Mouse (Mus musculus): Measurements from ENCODE around the gene Vav3.

Vav3 gene

DNA sequence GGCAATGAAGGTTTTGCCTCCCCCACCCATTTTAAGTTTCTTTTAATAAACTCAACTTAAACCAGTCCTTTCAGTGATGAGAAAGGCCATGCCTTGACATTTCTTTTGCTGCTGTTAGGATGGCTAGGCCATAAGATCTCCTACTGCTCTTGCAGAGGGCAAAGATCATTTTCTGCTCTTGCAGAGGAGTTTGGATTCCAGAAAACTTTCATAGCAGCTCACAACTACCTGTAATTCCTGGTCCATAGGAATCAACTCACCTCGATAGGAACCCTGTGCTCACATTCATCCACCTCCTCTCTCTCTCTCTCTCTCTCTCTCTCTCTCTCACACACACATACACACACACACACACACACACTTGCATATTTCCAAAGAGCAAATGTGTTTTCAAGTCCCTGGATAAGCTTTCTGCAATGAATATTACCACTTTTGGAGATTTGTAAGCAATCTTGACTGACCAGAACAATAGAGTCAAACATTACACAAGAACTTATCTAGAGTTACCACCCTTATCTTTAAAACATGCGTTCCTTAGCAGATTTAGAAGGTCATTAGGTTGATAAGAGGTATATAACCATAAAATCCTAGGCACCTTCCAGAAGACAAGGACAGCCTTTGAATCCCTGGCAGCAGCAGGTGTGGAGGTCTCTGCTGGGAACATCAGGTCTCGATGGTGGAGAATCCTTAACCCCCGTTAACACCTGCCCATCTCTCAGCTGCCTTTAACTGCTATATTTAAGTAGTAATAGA lies 260.4 kb downstream of the Vav3 start:
- DNase-seq = no peak

DNA sequence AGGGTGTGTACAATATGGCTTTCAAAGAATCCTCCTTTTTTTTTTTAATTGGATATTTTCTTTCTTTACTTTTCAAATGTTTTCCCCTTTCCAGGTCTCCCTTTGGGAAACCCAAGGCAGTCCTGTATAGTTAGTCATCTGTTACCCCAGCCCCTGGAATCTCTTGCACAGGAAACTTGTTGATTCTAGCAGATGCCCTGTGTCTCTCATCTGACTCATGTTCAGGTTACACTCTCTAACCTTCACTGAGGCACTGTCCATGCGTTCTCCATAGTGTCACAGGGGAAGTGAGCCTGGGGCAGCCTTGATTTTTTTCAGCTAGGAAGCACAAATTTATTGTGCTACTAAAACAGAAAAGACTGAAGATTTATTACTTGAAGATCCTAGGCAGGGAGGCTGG lies 262.3 kb downstream of the Vav3 start:
- no peak for DNase-seq

DNA sequence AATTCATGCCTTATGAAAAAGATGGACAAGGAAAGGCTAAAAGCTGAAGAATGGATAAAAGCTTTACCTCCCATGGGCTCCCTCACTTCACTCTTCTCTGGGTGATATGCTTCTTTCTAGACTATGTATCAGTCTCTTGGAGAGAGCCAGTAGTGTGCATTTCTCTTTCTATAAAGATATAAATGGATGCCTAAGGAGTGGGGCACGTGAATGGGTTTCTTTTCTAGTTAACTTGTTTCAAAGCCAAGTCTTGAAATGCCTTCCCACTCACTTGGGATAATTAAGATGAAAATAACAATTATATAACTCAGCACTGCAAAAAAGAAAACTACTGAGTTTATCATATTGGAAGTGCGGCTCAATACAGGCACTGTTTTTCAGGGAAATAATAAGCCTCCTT lies 265.7 kb downstream of the Vav3 start:
- DNase-seq = no peak

DNA sequence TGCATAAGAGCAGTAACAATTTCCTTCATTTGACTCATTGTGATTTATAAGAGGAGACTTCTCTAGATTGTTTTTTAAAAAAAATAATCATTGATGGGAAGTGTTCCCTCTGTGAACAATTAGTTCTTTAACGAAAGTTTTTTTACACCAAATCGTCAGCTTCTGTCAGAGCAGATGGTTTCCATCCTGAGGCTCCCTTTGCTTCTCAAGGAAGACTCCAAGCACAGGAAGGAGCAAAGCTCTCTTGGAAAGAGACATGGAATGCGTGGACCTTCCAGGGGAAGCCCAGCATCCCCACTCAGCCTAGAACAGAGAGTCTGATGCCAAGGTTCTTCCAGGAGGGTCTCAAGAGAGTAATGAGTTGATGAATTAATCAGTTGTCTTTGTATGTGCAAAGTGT lies 281.3 kb downstream of the Vav3 start:
- no peak for DNase-seq

DNA sequence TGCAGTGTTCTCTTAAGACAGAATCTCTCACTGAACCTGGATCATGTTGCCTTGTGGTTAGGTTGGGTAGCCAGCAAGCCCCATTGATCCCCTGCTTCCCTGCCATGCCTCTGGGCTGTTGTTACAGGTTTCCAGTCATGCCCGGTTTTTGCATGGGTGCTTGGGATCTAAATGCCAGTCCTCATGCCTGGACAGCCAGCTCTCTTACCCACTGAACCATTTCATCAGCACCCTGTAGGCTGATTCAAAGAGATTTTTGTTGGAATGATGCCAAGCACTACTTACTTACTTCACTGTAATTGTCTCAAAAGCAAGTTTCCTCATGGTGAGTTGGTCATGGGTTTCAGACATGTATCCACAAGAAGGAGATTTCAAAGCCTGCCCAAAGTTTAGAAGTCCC lies 281.9 kb downstream of the Vav3 start:
- DNase-seq = peak; percentile 39 to 77

DNA sequence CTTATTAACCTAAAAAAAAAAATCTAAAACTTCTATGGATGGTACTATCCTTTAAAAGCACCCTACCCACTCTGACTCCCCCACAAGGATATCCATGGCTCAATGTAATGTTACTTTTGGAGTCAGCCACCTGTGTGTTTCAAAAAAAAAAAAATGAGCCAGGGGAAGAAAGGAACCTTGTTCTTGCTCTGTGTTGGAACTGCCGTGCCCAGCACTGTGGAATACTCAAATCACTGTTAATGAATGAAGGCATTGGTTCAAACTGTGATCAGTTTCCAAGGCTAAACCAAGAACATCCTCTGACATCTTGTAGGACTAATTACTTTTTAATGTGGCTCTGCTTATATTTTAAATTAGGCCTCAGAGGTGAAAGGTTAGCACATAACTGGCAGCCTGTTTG lies 282.4 kb downstream of the Vav3 start:
- DNase-seq = no peak

DNA sequence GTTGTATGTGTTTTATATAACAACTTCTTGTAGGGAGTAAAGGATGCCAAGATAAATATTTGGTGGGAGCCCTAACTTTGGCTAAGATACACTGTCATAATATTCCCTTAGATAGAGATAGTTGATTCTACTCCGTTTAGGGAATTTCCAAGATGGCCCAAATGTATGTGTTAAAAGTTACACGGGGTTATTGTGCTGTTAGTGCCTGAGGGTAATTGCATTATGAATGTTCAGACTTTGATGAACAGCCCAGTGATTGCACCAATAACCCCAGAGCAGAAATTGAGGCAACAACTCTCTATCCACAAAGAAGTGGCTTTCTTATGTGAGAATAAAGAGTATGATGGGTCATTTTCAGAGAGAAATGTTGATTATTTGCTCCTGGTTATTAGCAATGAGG lies 283.3 kb downstream of the Vav3 start:
- DNase-seq = no peak

DNA sequence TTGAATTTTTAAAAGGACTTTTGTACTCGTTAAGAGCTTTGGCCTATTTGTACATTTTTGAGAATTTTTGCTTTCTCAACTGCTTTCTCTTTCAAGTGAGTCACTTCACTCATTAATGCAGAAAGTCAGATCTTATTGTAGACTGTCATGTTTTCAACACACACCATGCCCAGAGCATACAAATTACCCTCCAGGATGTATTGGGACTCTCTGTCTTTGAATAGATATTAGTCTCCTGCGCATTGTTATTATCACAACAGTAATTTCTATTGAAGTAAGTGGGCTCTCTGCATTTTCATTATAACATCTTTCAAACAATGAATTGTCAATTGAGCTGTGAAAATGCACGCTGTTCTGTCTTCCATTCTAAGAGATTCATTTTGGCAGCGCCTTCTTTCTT lies 295.6 kb downstream of the Vav3 start:
- DNase-seq = no peak

DNA sequence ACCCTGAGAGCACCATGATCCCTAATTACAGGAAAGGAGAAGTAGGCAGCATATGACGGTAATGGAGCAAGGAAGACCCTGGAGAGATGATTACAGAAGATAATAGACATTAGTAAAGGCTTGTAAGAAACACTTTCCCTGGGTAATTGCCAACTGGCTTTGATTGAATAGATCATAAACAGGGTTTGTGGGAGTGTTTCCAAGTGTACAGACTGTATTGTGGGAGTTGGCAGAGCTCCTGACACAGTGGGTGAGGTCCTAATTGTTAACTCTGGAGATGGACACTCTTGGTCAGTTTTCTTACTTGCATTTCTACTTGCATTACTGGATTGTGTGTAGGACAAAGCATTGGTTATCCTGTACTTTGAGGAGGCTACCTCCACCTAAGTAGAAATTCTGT lies 298.9 kb downstream of the Vav3 start:
- DNase-seq = no peak

DNA sequence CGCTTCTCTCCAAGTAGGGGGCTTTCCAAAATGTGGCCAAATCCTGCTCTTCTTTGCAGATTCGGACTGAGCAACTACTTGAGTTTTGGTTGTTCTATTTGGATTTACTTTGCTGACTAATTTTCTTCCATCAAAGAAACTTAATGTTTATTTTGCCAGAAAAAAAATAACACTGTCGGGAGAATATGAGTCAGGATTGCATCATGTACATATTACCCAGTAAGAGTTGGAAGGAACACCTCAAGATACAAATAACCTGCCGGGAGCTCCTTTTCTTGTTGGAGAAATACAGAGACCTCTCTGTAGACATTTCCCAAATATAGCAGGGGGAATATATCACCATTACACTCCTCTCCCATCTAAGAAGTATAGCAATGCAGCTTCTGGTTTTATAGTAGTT lies 300.3 kb downstream of the Vav3 start:
- DNase-seq = no peak

DNA sequence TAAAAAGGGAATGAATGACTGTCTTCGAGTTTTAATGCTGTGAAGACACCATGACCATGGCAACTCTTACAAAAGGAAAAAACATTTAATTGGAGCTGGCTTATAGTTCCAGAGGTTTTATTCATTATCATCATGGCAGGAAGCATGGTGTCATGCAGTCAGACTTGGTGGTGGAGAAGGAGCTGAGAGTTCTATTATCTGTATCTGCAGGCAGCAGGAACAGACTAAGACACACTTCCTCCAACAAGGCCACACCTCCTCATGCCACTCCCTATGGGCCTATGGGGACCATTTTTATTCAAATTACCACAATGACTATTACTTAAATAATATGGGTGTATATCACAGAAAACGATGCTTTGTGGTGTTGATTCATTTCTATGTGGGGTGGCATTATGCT lies 307.8 kb downstream of the Vav3 start:
- DNase-seq = no peak

DNA sequence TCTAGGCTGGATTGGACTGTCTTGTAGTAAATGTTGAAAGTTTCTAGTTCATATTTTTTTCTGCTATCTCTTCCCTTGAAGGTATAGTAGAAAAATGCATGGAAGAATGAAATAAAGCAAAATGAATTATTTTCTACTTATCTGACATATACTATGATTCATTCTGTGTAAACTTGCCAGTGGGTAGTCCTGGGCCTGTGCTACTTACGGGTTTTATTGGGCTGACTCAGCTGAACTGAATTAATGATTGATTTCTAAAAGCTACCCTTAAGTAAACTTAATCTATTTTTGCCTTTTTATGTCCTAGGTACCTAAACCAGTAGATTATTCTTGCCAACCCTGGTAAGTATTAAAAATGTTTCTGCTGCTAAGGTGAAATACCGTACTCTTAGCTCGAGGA lies 311.0 kb downstream of the Vav3 start:
- no peak for DNase-seq

DNA sequence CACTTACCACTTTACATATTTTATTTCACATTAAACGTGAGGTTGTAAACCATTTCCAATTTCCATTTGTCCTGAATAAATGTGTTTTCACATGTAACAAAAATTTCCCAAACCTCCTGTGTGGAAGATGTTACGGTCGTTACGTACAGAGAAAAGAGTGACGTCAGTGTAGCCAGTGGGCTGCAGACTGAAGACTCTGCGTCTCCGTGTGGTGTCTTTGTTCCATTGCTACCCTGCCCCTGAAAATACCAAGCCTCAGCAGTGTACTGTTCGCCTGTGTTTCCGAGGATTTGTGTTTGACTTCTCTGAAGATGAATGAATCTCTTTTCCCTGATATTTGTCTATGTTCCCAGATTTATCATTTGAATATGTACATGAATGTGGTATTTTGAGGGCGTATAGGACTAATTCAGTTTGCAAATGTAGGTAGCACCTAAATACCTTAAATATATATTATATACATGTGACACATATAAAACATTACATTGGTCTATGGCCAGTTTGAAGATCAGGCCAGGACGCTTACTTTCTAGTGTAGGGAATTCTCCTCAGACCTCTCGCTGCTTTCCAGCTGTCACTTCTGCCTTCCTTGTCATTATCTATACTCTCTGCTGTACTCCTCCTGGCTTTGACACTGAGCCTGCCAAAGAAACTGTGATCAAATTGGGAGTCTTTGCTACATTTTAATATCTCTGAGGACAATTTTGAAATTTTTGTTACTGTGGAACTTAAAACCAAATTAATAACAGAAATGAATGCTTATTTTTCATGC lies 312.6 kb downstream of the Vav3 start:
- no peak for DNase-seq

DNA sequence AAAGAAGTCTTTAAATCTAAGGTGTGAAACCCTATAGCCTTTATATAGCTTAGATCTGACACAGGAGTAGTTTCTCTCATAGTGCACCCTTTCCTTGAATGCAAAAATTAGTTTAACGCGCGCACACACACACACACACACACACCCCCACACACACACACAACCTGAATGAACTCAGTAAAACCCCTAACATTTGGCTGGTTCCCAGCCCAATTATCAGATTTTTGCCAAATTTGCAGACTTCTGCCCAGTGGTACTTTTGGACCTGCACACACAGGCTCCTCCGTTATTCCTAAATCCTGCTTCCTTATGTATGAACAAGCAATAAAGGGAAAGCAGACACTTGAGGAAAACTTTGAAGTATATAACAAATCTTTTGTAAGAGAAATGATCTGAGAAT lies 313.9 kb downstream of the Vav3 start:
- no peak for DNase-seq

DNA sequence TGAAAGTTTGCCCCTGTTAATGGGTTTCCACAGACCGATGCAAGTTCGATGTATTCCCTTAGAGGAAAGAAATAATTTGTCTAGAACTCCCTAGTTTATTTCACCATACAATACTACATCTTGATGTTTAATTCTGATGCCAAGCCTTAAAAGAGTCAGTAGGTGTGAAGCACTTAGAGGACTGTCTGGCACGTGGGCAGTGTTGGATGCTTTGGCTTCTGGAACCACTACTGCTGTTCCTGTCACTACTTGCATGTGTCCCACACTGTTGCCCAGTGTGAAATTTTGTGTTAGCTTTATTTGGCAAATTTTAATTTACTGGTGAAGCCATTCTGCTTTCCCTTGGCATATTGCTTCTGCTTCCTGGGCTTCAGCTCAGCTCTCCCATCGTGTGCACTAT lies 331.3 kb downstream of the Vav3 start:
- no peak for DNase-seq

DNA sequence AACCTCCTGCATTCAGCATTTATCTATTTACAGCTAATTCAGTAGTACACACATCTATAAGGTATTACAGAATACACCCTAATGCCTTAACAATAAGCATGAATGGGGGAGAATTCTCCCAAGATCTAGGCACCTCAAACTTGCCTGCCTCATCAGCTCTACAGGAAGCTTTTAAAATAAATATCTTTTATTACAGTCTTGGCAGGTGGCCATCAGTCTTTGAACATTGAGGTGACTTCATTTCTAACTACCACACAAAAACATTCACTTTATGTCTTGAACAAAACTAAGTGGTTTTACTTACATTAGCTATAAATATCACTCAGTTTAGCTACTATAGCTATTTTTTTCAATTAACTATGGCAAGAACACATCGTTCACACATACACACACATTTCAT lies 332.5 kb downstream of the Vav3 start:
- DNase-seq = no peak

DNA sequence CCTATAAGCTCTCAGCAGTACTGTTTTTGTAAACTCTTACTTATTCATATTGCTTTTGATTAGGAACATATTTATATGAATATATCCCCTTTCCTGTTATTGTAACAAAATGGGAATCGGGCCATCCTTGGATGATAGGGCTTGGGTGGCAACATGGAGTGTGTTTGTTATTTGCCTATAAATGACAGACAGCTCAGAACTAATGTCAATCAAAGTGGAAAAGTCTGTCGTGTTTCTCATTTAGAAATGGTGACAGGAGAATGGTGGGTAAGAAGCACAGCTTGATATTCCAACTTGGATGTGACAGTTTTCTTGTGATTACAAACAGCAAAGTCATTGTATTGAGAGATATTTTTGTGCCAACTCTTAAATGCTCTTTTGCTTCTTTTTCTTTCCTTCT lies 339.8 kb downstream of the Vav3 start:
- no peak for DNase-seq

DNA sequence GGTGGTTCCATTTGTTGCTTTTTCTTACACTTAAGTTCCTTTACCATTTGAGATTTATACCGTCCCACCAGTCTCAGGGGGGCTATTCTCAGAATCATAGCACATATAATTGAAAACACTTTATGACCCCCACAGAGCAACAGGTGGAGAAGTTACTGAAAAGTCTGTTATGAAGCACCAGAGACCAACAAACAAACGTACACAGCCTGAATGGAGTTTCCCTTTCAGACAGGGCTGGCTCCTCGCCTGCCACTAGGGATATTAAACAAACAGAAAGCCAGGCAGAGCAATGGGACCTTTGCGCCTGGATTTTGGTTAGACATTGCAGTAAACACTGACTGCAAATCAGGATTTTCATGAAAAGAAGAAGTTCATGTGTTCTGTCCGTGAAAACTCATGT lies 341.4 kb downstream of the Vav3 start:
- no peak for DNase-seq

DNA sequence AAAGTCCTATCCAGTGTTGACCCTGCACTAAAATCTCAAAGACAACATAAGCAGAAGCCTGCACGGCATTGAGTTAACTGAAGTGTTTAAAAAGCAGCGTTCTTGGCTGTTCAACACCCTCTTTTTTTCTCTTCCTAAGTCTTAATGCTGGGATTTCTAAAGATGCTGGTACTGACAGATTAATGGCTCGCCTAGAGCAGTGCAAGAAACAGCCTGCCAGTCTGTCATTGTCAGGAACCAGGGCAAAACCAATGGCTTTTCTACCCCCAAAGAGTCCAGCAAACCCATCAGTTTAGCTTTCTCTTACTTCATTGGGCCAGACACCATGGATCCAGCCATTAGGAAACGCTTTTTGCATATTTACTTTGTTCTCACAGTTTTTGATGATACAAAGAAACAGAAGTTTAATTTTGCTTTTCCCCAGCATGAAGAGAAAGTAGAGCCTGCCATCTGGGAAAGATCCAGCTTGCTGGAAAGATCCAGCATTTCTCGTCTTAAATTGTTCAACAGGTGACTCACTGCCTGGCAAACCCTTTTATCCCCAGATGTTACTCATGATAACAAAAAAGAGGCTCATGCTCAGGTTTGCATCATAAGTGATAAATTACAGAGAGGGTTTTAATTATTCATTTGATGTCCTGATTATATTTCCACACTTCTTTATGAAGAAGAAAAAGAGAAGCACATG lies 343.3 kb downstream of the Vav3 start:
- no peak for DNase-seq

DNA sequence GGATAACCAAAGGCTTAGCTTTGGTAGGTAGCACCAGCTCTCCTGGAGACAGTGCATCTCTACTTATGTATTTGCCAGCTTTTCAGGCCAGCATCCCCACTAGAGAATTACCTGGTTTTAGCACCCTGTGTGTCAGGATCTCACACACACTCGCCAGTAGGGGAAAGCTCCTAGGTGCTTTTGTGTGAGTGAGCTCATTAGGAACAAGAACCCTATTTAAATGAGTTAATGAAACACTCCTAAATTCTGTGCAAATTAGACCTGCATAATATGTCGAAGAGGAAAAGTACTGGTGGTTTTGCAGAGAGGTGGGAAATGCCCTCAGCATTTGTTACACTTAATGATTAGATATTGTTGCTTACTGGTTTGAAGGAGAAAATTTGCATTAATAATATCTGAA lies 350.1 kb downstream of the Vav3 start:
- DNase-seq = no peak

DNA sequence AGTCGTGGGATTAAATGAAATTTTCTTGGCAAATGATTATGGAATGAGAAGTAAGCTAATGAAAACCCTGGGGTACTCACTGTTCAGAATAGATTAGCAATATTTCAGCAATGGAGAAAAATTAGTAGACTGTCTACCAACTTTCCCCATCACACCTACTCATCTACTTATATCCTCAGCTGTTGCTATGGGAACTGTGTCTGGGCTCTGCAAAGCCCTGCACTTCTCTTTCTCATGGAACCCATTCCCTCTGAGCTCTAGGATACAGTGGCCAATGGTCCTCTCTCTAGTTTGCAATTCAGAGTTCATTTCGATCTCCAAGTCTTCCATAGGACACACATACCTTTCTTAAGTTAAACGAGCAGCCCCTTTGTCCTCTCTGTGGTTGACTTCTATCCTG lies 352.2 kb downstream of the Vav3 start:
- DNase-seq = no peak

DNA sequence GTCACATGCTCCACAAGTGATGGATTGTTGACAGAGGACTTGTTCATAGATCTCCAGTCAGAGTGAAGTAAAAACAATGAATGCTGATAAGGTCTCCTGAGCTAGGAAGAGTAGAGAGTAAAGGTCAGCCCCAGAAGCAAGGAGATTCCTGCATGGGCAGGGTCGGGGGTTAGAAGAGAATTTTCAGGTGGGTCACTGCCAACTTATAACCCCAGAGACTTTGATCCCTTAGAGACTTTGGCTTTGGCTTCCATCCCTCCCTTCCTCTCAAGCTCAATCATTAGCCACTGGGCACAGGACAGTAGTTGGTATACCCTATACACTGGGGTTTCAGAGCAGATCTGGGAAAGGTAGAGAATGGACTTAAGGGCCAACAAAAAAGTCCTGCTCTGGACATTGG lies 360.8 kb downstream of the Vav3 start:
- DNase-seq = peak; percentile 14 to 37

DNA sequence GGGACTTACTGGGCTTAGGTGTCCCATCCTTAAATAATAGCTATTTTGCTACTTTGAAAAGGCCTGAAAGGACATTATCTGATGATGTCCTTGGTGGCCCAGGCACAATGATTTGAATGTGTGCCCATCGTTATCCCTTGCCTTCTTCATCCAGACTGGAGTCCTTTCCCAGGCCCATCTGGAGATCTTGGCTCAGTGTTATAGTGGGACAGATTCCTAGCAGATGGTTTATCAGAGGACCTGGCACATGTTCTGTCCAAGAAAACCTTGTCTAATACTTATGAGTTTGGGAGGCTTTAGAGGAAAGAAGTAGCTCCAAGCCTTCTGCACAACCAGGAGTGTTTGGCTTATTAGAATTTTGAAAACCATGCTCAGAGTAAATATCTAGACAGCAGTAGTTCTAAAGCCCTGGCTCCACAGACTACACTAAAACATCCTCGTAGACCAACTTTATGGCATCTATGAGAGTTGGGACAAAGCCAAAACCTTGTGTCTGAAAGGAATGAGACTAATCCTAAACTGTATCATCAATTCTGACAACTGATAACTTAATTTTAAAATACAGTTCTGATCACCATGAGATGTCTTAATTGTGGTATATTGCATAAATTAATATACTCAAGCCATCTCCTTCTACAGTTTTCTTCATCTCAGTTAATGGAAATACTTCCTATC lies 367.5 kb downstream of the Vav3 start:
- no peak for DNase-seq

DNA sequence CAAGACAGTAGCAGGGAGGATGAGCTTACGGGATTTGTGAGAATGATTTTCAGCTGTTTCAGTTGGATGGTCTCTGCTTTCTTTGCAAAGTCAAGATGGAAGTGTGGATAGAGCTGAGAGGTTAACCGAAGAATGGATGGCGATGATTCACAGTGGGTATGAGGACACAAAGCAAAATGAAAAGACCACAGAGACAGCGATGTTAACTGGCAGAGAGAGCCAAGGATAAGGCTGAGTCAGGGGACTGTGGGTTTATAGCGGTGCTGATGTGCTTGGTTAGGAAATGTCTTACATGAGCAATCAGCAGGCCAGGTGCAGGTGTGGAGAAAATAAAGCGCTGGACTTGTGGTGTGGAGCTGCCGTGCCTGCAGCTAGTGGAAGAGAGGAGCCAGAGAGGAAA lies 371.3 kb downstream of the Vav3 start:
- no peak for DNase-seq

All from kidney, postnatal 25 days (tissue).